Comparison of ENCODE assay signal across 17 mouse cellular contexts in the genomic region with DNA sequence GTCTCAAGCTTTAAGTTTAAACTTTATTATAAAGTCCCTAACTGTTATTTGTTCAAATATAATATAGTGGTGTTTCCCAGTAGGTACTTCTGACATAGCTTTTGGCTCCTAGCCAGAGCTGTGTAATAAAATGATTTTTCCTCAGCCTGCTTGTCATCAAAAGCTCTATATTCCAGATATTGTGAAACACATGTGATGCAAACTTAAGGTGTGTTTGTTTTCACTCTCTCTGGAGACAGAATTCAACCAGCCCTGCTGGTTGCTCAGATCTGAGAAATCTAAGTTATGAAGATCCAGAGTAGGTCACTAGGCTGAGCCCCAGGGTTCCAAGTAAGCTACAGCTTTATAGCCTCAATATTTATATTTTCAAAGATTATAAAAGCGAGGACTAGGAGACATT.
"Had no signal": no experiment of that assay in that cellular context is flagged by ENCODE, and none has a peak within 500 bp of the region (broad histone marks: within the 10 kb centered on the region; RNA-seq: fewer than 3 reads in every experiment).

No protein-coding gene starts in this region.

- H3K4me3 ChIP-seq: limb, embryonic 13.5 days; liver, embryonic 15.5 days; midbrain, embryonic 12.5 days; midbrain, embryonic 15.5 days; neural tube, embryonic 12.5 days; neural tube, embryonic 15.5 days had no signal

- ATAC-seq: midbrain, embryonic 15.5 days had no signal

- H3K9ac ChIP-seq: limb, embryonic 13.5 days; liver, embryonic 15.5 days; midbrain, embryonic 12.5 days; midbrain, embryonic 15.5 days; neural tube, embryonic 12.5 days; neural tube, embryonic 15.5 days had no signal

- H3K9me3 ChIP-seq: limb, embryonic 13.5 days; liver, embryonic 15.5 days; midbrain, embryonic 12.5 days; midbrain, embryonic 15.5 days; neural tube, embryonic 12.5 days; neural tube, embryonic 15.5 days had no signal

- H3K4me1 ChIP-seq: liver, embryonic 15.5 days; neural tube, embryonic 12.5 days had no signal

- DNase-seq: kidney, adult 2 months; kidney, postnatal 36 days; left cerebral cortex, postnatal 4 days; lung, adult 18-20 months; lung, postnatal 4 days; right cerebral cortex, adult 18-20 months; right cerebral cortex, postnatal 14 days; right cerebral cortex, postnatal 4 days; thymus, postnatal 25 days had no signal

- H3K36me3 ChIP-seq: limb, embryonic 13.5 days; liver, embryonic 15.5 days; midbrain, embryonic 12.5 days; midbrain, embryonic 15.5 days; neural tube, embryonic 12.5 days; neural tube, embryonic 15.5 days had no signal

- H3K4me2 ChIP-seq: limb, embryonic 13.5 days; liver, embryonic 11.5 days; liver, embryonic 15.5 days; midbrain, embryonic 12.5 days; midbrain, embryonic 15.5 days; neural tube, embryonic 12.5 days; neural tube, embryonic 15.5 days had no signal

- H3K27me3 ChIP-seq: limb, embryonic 13.5 days; liver, embryonic 15.5 days; midbrain, embryonic 12.5 days; midbrain, embryonic 15.5 days; neural tube, embryonic 12.5 days; neural tube, embryonic 15.5 days had no signal

- H3K27ac ChIP-seq: kidney, postnatal 0 days; limb, embryonic 13.5 days; liver, embryonic 15.5 days; midbrain, embryonic 12.5 days; midbrain, embryonic 15.5 days; neural tube, embryonic 12.5 days; neural tube, embryonic 15.5 days had no signal
